Comparison of ENCODE assay signal across 8 mouse cellular contexts in the genomic region with DNA sequence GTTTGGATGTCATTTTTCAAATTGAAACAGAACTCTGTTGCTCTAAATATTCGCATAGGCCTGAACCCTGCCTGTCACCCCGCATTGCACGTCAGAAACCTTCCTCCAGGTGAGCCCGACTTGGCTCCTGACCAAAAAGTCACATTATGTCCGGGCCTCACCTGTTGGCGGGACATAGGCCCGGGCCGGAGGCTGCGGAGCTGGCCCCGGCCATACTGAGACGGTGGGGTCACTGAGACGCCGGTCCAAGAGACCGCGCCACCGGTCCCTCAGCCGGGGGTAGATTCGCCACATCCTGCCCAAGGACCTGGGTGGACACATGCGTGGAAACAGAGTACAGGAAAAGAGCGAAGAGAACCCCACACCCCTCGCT. TPM values are rescaled to one million over a fixed set of nuclear protein-coding genes. Genes with fewer than 3 reads are reported as not detected.
DNase-seq lines count a peak whose midpoint lies in the region; ATAC-seq and TF ChIP-seq lines count a peak whose summit lies in the region.

No protein-coding gene starts in this region.

- H3K27me3 ChIP-seq in embryonic facial prominence, embryonic 14.5 days (replicated peaks; ENCODE audit: control insufficient read depth, insufficient read depth, low read length) = no peaks in the 10 kb centered on the region
- no peaks in the 10 kb centered on the region for H3K27me3 ChIP-seq in limb, embryonic 11.5 days (ENCODE audit: control insufficient read depth, insufficient read depth, low read length)

- WGBS in lung, adult 2 months = under 1% methylated on average over 21 of the region's 21 CpGs
- WGBS in embryonic facial prominence, embryonic 14.5 days = 0% methylated on average over 20 of the region's 21 CpGs
- WGBS in limb, embryonic 11.5 days = 0% methylated on average over 21 of the region's 21 CpGs
- WGBS in olfactory bulb, adult 2 months = under 1% methylated on average over 21 of the region's 21 CpGs

- H3K4me3 ChIP-seq in lung, adult 2 months (replicated peaks; ENCODE audit: extremely low read depth, low read depth, low read length) = peak overlapping the region; percentile 79
- H3K4me3 ChIP-seq in embryonic facial prominence, embryonic 14.5 days (ENCODE audit: low read depth, low read length) = peak overlapping the region; percentile 90
- H3K4me3 ChIP-seq in limb, embryonic 11.5 days (ENCODE audit: low read depth, low read length) = peak overlapping the region; percentile 76
- peak overlapping the region; percentile 78 for H3K4me3 ChIP-seq in olfactory bulb, adult 2 months (ENCODE audit: insufficient read depth, low read depth, low read length)

- peaks cover 7% of the 10 kb centered on the region for H3K4me1 ChIP-seq in lung, adult 2 months (ENCODE audit: control insufficient read depth, insufficient read depth, low read length)
- peaks cover 20% of the 10 kb centered on the region for H3K4me1 ChIP-seq in embryonic facial prominence, embryonic 14.5 days (ENCODE audit: control insufficient read depth, insufficient read depth, low read length)
- peaks cover 10% of the 10 kb centered on the region for H3K4me1 ChIP-seq in limb, embryonic 11.5 days (ENCODE audit: control insufficient read depth, insufficient read depth, low read length)
- H3K4me1 ChIP-seq in olfactory bulb, adult 2 months (ENCODE audit: control insufficient read depth, insufficient read depth, low read length) = peaks cover 11% of the 10 kb centered on the region

- H3K9me3 ChIP-seq in embryonic facial prominence, embryonic 14.5 days (ENCODE audit: control insufficient read depth, low read length) = no peaks in the 10 kb centered on the region
- no peaks in the 10 kb centered on the region for H3K9me3 ChIP-seq in limb, embryonic 11.5 days (ENCODE audit: control insufficient read depth, low read length)

- H3K4me2 ChIP-seq in embryonic facial prominence, embryonic 14.5 days (ENCODE audit: low read depth, low read length) = peak overlapping the region; percentile 75
- H3K4me2 ChIP-seq in limb, embryonic 11.5 days (ENCODE audit: low read depth, severe bottlenecking) = peak overlapping the region; percentile 71

- no peak for TF ChIP-seq CTCF in lung, adult 2 months (IDR thresholded peaks at IDR 0.05; ENCODE audit: insufficient read depth, low read length)
- no peak for TF ChIP-seq CTCF in olfactory bulb, adult 2 months (IDR thresholded peaks at IDR 0.05; ENCODE audit: insufficient read depth, low read depth, low read length)

- no peak for TF ChIP-seq POLR2A in lung, adult 2 months (IDR thresholded peaks at IDR 0.05; ENCODE audit: borderline replicate concordance, extremely low read depth, low read depth, low read length)
- TF ChIP-seq POLR2A in olfactory bulb, adult 2 months (IDR thresholded peaks at IDR 0.05; ENCODE audit: insufficient read depth, low read depth, low read length) = no peak

- 0 out of 2 replicates have a peak, but pooled peaks cover 4% of the 10 kb centered on the region for H3K36me3 ChIP-seq in embryonic facial prominence, embryonic 14.5 days (ENCODE audit: control insufficient read depth, insufficient read depth, low read length)
- H3K36me3 ChIP-seq in limb, embryonic 11.5 days (ENCODE audit: control insufficient read depth, insufficient read depth, low read length) = no peaks in the 10 kb centered on the region

- peak overlapping the region; percentile 94 for H3K9ac ChIP-seq in embryonic facial prominence, embryonic 14.5 days (ENCODE audit: low read depth, low read length)
- H3K9ac ChIP-seq in limb, embryonic 11.5 days (ENCODE audit: low read length) = peak overlapping the region; percentile 75

- H3K27ac ChIP-seq in embryonic facial prominence, embryonic 14.5 days (replicated peaks; ENCODE audit: low read depth, low read length) = no peak overlapping the region; the same call in 1 of the 2 replicates
- H3K27ac ChIP-seq in limb, embryonic 11.5 days (replicated peaks; ENCODE audit: low read depth, low read length) = no peak overlapping the region; the same call in 1 of the 2 replicates
- peak overlapping the region; percentile 64 for H3K27ac ChIP-seq in olfactory bulb, adult 2 months (ENCODE audit: insufficient read depth, low read depth, low read length)

- no peak for DNase-seq in lung, adult 2 months
- DNase-seq in lung, postnatal 14 days = no peak
- DNase-seq in embryonic facial prominence, embryonic 14.5 days (ENCODE audit: low spot score) = no peak
- DNase-seq in limb, embryonic 11.5 days (ENCODE audit: low spot score) = no peak
- no peak for DNase-seq in adrenal gland, postnatal 4 days (ENCODE audit: low spot score in 2 of 2)
- no peak for DNase-seq in embryo, embryonic 9.5 days (ENCODE audit: extremely low spot score)
- no peak for DNase-seq in layer of hippocampus, postnatal 14 days (ENCODE audit: low spot score in 2 of 2)

- ATAC-seq in embryonic facial prominence, embryonic 14.5 days (ENCODE audit: low read depth) = peak; percentile 30; the same call in 1 of the 2 replicates
- ATAC-seq in limb, embryonic 11.5 days (ENCODE audit: insufficient number of reproducible peaks, low FRiP score, low TSS enrichment, low read depth) = peak; percentile 42

RNA-seq across cellular contexts. Expression of a gene that starts 0.4 kb away (rescaled TPM):
- 32.2 and 36.7 TPM in 2 replicates for polyA plus RNA-seq in lung, adult 2 months (2012; rRNA removed)
- 26.3 and 26.5 TPM in 2 replicates for polyA plus RNA-seq in embryonic facial prominence, embryonic 14.5 days (2014; fragmentation: Nextera tagmentation; extraction: Ambion mirVana)
- 28.6 and 30.8 TPM in 2 replicates for polyA plus RNA-seq in limb, embryonic 11.5 days (2014; fragmentation: Nextera tagmentation; extraction: Ambion mirVana)
- polyA plus RNA-seq in olfactory bulb, adult 2 months (2012; ENCODE audit: insufficient read depth, insufficient read length, low replicate concordance, missing spikeins) = 149 TPM in 1 of 2 replicates, not detected in the other
- 10 to 100 TPM; 32.1 to 32.8 TPM for total RNA-seq in adrenal gland, postnatal 4 days (2021)
- total RNA-seq in layer of hippocampus, postnatal 14 days (2021) = 10 to 100 TPM; 40.1 to 40.5 TPM

RNA-seq across cellular contexts. Expression of a gene that starts 1.7 kb away (rescaled TPM):
- polyA plus RNA-seq in lung, adult 2 months (2012; rRNA removed) = 17.6 and 23.8 TPM in 2 replicates
- polyA plus RNA-seq in embryonic facial prominence, embryonic 14.5 days (2014; fragmentation: Nextera tagmentation; extraction: Ambion mirVana) = 42.9 and 44.0 TPM in 2 replicates
- polyA plus RNA-seq in limb, embryonic 11.5 days (2014; fragmentation: Nextera tagmentation; extraction: Ambion mirVana) = 48.4 and 53.7 TPM in 2 replicates
- not detected in 2 replicates for polyA plus RNA-seq in olfactory bulb, adult 2 months (2012; ENCODE audit: insufficient read depth, insufficient read length, low replicate concordance, missing spikeins)
- 10 to 100 TPM; 63.2 to 76.7 TPM for total RNA-seq in adrenal gland, postnatal 4 days (2021)
- total RNA-seq in layer of hippocampus, postnatal 14 days (2021) = 10 to 100 TPM; 28.7 to 29.1 TPM

RNA-seq across cellular contexts. Expression of a gene that starts 37.8 kb away (rescaled TPM):
- polyA plus RNA-seq in lung, adult 2 months (2012; rRNA removed) = 31.7 and 40.3 TPM in 2 replicates
- polyA plus RNA-seq in embryonic facial prominence, embryonic 14.5 days (2014; fragmentation: Nextera tagmentation; extraction: Ambion mirVana) = 95.2 and 110 TPM in 2 replicates
- polyA plus RNA-seq in limb, embryonic 11.5 days (2014; fragmentation: Nextera tagmentation; extraction: Ambion mirVana) = 129 and 137 TPM in 2 replicates
- not detected in 2 replicates for polyA plus RNA-seq in olfactory bulb, adult 2 months (2012; ENCODE audit: insufficient read depth, insufficient read length, low replicate concordance, missing spikeins)
- 10 to 100 TPM; 78.7 to 79.8 TPM for total RNA-seq in adrenal gland, postnatal 4 days (2021)
- 10 to 100 TPM; 71.9 to 76.9 TPM for total RNA-seq in layer of hippocampus, postnatal 14 days (2021)

RNA-seq across cellular contexts. Expression of a gene that starts 52.6 kb away (rescaled TPM):
- 0.43 and 0.45 TPM in 2 replicates for polyA plus RNA-seq in lung, adult 2 months (2012; rRNA removed)
- polyA plus RNA-seq in embryonic facial prominence, embryonic 14.5 days (2014; fragmentation: Nextera tagmentation; extraction: Ambion mirVana) = 0.24 and 0.43 TPM in 2 replicates
- 0.17 and 0.31 TPM in 2 replicates for polyA plus RNA-seq in limb, embryonic 11.5 days (2014; fragmentation: Nextera tagmentation; extraction: Ambion mirVana)
- not detected in 2 replicates for polyA plus RNA-seq in olfactory bulb, adult 2 months (2012; ENCODE audit: insufficient read depth, insufficient read length, low replicate concordance, missing spikeins)
- total RNA-seq in adrenal gland, postnatal 4 days (2021) = 1 to 10 TPM in 1 of 2 experiments, under 1 TPM in 1; 0.62 to 1.1 TPM
- total RNA-seq in layer of hippocampus, postnatal 14 days (2021) = under 1 TPM; 0.12 to 0.19 TPM

Comparison
In these comparisons a context has a peak if more than half of its experiments do, and no peak if none do; other contexts are left out.
1. RNA of a gene that starts 1.7 kb away (polyA plus RNA-seq): 48.4 to 53.7 TPM in limb, embryonic 11.5 days, 42.9 to 44.0 TPM in embryonic facial prominence, embryonic 14.5 days and 17.6 to 23.8 TPM in lung, adult 2 months; not detected in olfactory bulb, adult 2 months; every median in the first group is over 10 times any median in the second.
2. RNA of a gene that starts 37.8 kb away (polyA plus RNA-seq): 129 to 137 TPM in limb, embryonic 11.5 days, 95.2 to 110 TPM in embryonic facial prominence, embryonic 14.5 days and 31.7 to 40.3 TPM in lung, adult 2 months; not detected in olfactory bulb, adult 2 months; every median in the first group is over 10 times any median in the second.
3. Peak in every context shown above with its lines, with median percentiles within 50 percentile points of each other: H3K4me3 ChIP-seq.